Mouse (Mus musculus) G1E (cell line): Measurements from ENCODE around the gene Spag7.

Experiments
- CTCF ChIP-seq: IDR thresholded peaks from 2 replicates; pipeline ENCODE4 v1.5.1; 2012; ENCODE audit warnings: low read depth, low read length, inconsistent platforms, mixed read lengths
- GATA1 ChIP-seq: IDR thresholded peaks from 2 replicates; pipeline ENCODE4 v1.6.1; 2012; ENCODE audit warnings: borderline replicate concordance, low read length, inconsistent platforms, mixed read lengths
- POLR2AphosphoS5 ChIP-seq: IDR thresholded peaks from 2 replicates; pipeline ENCODE4 v1.6.1; 2012; ENCODE audit warnings: low read depth, low read length, inconsistent platforms; ENCODE audit not compliant: insufficient replicate concordance
- TAL1 ChIP-seq: conservative IDR thresholded peaks from 2 replicates; pipeline ENCODE4 v1.6.1; 2012; ENCODE audit warnings: low read depth, low read length, inconsistent platforms, mixed read lengths

- TF ChIP-seq CTCF (no peak), POLR2AphosphoS5 (no peak), TAL1 (no peak), GATA1 (no peak)
These were observed 47.0 kb downstream of the Spag7 start for GRCm38 (mm10) chr11:70621972-70622814.
